Mouse (Mus musculus) kidney, embryonic 14.5 days (tissue): ENCODE results near the gene Rere. TPM values are rescaled to one million over a fixed set of nuclear protein-coding genes. Genes with fewer than 3 reads are reported as not detected.

Experiments used
- ATAC-seq: fragments of 200-750 bp; cut with Nextera tagmentation; 2 replicates; pipeline ENCODE4 v1.8.0; 2017; ENCODE audit warnings: moderate number of reproducible peaks, mild to moderate bottlenecking, moderate TSS enrichment, moderate library complexity; ENCODE audit not compliant: low FRiP score, low TSS enrichment
- H3K27ac ChIP-seq: fragments of 300-500 bp; sonication (generic); 2 replicates; pipeline ENCODE4 v1.5.1; 2014; ENCODE audit warnings: low read depth, mild to moderate bottlenecking, low read length, moderate library complexity, mixed read lengths
- H3K27me3 ChIP-seq: fragments of 300-500 bp; sonication (generic); 2 replicates; pipeline ENCODE4 v1.6.1; 2014; ENCODE audit warnings: mild to moderate bottlenecking, low read length; ENCODE audit not compliant: control insufficient read depth, insufficient read depth
- H3K36me3 ChIP-seq: fragments of 300-500 bp; sonication (generic); 2 replicates; pipeline ENCODE4 v1.6.1; 2014; ENCODE audit warnings: low read length, mixed read lengths; ENCODE audit not compliant: control insufficient read depth, insufficient read depth
- H3K4me1 ChIP-seq: fragments of 300-500 bp; sonication (generic); 2 replicates; pipeline ENCODE4 v1.6.1; 2014; ENCODE audit warnings: low read length, mixed read lengths; ENCODE audit not compliant: control insufficient read depth, insufficient read depth
- H3K4me2 ChIP-seq: fragments of 300-500 bp; sonication (generic); replicated peaks from 2 replicates; pipeline ENCODE4 v1.6.1; 2014; ENCODE audit warnings: low read depth, mild to moderate bottlenecking, low read length
- H3K4me3 ChIP-seq: fragments of 300-500 bp; sonication (generic); 2 replicates; pipeline ENCODE4 v1.5.1; 2014; ENCODE audit warnings: mild to moderate bottlenecking, low read length
- H3K9ac ChIP-seq: fragments of 300-500 bp; sonication (generic); 2 replicates; pipeline ENCODE4 v1.6.1; 2014; ENCODE audit warnings: low read depth, mild to moderate bottlenecking, low read length, moderate library complexity
- H3K9me3 ChIP-seq: fragments of 300-500 bp; sonication (generic); 2 replicates; pipeline ENCODE4 v1.6.1; 2016; ENCODE audit warnings: low read length; ENCODE audit not compliant: control insufficient read depth
- WGBS: fragments of 180-500 bp; shearing (Covaris S2); extraction: QIAGEN DNeasy Blood & Tissue Kit; methylation state at CpG from one replicate; pipeline ENCODE4 v1.1.7; 2014; 5-methylcytosine and 5-hydroxymethylcytosine counted together
- polyA plus RNA-seq: library from polyadenylated mRNA; unstranded; fragments of >200 nt; fragmentation: Nextera tagmentation; extraction: Ambion mirVana; gene quantifications from 2 replicates; pipeline ENCODE4 v1.2.1, GENCODE M21; 2014

The Rere gene
- polyA plus RNA-seq, 1 experiment from 2014 or later: 49.9 TPM

GRCm38 (mm10) chr4:150312646-150313045 lies 31.2 kb downstream of the Rere start:
- H3K4me1 ChIP-seq: no peaks in the 10 kb centered on the region
- H3K4me2 ChIP-seq: no peak overlapping the region
- WGBS: 87% methylated on average over 2 of the region's 2 CpGs
- ATAC-seq: no peak
- no peaks in the 10 kb centered on the region for H3K36me3 ChIP-seq
- H3K27ac ChIP-seq: no peak overlapping the region
- H3K27me3 ChIP-seq: no peaks in the 10 kb centered on the region
- no peak overlapping the region for H3K9ac ChIP-seq
- no peaks in the 10 kb centered on the region for H3K9me3 ChIP-seq
- H3K4me3 ChIP-seq: no peak overlapping the region

- no peak overlapping the region for H3K9ac ChIP-seq
- 96% methylated on average over 19 of the region's 19 CpGs for WGBS
- no peaks in the 10 kb centered on the region for H3K4me1 ChIP-seq
- no peak overlapping the region for H3K27ac ChIP-seq
- H3K4me2 ChIP-seq: no peak overlapping the region
- no peak overlapping the region for H3K4me3 ChIP-seq
- no peaks in the 10 kb centered on the region for H3K9me3 ChIP-seq
- no peaks in the 10 kb centered on the region for H3K27me3 ChIP-seq
- no peak for ATAC-seq
- H3K36me3 ChIP-seq: no peaks in the 10 kb centered on the region
These were observed 33.9 kb downstream of the Rere start for GRCm38 (mm10) chr4:150315301-150315700.

GRCm38 (mm10) chr4:150316546-150316945 lies 35.1 kb downstream of the Rere start:
- Histone ChIP-seq H3K36me3 (no peaks in the 10 kb centered on the region), H3K27ac (no peak overlapping the region), H3K9ac (no peak overlapping the region), H3K4me1 (no peaks in the 10 kb centered on the region), H3K9me3 (no peaks in the 10 kb centered on the region), H3K4me2 (no peak overlapping the region), H3K4me3 (no peak overlapping the region), H3K27me3 (no peaks in the 10 kb centered on the region)
- ATAC-seq: no peak
- 70% methylated on average over 1 of the region's 1 CpGs for WGBS

- Histone ChIP-seq H3K36me3 (no peaks in the 10 kb centered on the region), H3K27ac (no peak overlapping the region), H3K4me1 (no peaks in the 10 kb centered on the region), H3K9ac (no peak overlapping the region), H3K9me3 (no peaks in the 10 kb centered on the region), H3K4me2 (no peak overlapping the region), H3K4me3 (no peak overlapping the region), H3K27me3 (no peaks in the 10 kb centered on the region)
- no peak for ATAC-seq
- 91% methylated on average over 3 of the region's 3 CpGs for whole genome bisulfite sequencing
These were observed 43.8 kb downstream of the Rere start for GRCm38 (mm10) chr4:150325046-150325801.

GRCm38 (mm10) chr4:150326005-150326404 lies 44.6 kb downstream of the Rere start:
- H3K27ac ChIP-seq: no peak overlapping the region
- no peaks in the 10 kb centered on the region for H3K36me3 ChIP-seq
- H3K27me3 ChIP-seq: no peaks in the 10 kb centered on the region
- H3K4me1 ChIP-seq: no peaks in the 10 kb centered on the region
- no peak for ATAC-seq
- no peaks in the 10 kb centered on the region for H3K9me3 ChIP-seq
- H3K4me3 ChIP-seq: no peak overlapping the region
- no peak overlapping the region for H3K4me2 ChIP-seq
- H3K9ac ChIP-seq: no peak overlapping the region
- WGBS: 90% methylated on average over 2 of the region's 2 CpGs

- no peaks in the 10 kb centered on the region for H3K4me1 ChIP-seq
- no peak overlapping the region for H3K4me2 ChIP-seq
- H3K27ac ChIP-seq: no peak overlapping the region
- no peak for ATAC-seq
- no peak overlapping the region for H3K9ac ChIP-seq
- no peak overlapping the region for H3K4me3 ChIP-seq
- 79% methylated on average over 4 of the region's 4 CpGs for WGBS
- no peaks in the 10 kb centered on the region for H3K27me3 ChIP-seq
- no peaks in the 10 kb centered on the region for H3K36me3 ChIP-seq
- no peaks in the 10 kb centered on the region for H3K9me3 ChIP-seq
These were observed 46.0 kb downstream of the Rere start for GRCm38 (mm10) chr4:150327476-150327875.

- no peaks in the 10 kb centered on the region for H3K27me3 ChIP-seq
- no peak overlapping the region for H3K4me3 ChIP-seq
- H3K9me3 ChIP-seq: no peaks in the 10 kb centered on the region
- no peak for ATAC-seq
- 68% methylated on average over 4 of the region's 4 CpGs for WGBS
- H3K36me3 ChIP-seq: no peaks in the 10 kb centered on the region
- H3K9ac ChIP-seq: no peak overlapping the region
- no peak overlapping the region for H3K4me2 ChIP-seq
- H3K27ac ChIP-seq: no peak overlapping the region
- no peaks in the 10 kb centered on the region for H3K4me1 ChIP-seq
These were observed 52.7 kb downstream of the Rere start for GRCm38 (mm10) chr4:150333927-150334682.

- Histone ChIP-seq H3K27me3 (no peaks in the 10 kb centered on the region), H3K9ac (no peak overlapping the region), H3K36me3 (no peaks in the 10 kb centered on the region), H3K4me2 (no peak overlapping the region), H3K4me3 (no peak overlapping the region), H3K9me3 (no peaks in the 10 kb centered on the region), H3K27ac (no peak overlapping the region), H3K4me1 (peaks cover 4% of the 10 kb centered on the region; the same call in 1 of the 2 replicates)
- no peak for ATAC-seq
- WGBS: 88% methylated on average over 1 of the region's 1 CpGs
These were observed 55.8 kb downstream of the Rere start for GRCm38 (mm10) chr4:150337260-150337659.
